ENCODE assay signal across 8 mouse cellular contexts in genomic region chr6:56560474-56560888, GRCm38 (mm10). TPM values are rescaled to one million over a fixed set of nuclear protein-coding genes. Genes with fewer than 3 reads are reported as not detected.
DNase-seq lines count a peak whose midpoint lies in the region; ATAC-seq and TF ChIP-seq lines count a peak whose summit lies in the region.

No protein-coding gene starts in this region.

- H3K36me3 ChIP-seq in kidney, adult 2 months (ENCODE audit: control insufficient read depth, insufficient read depth, low read length): no peaks in the 10 kb centered on the region

- peak; percentile 47 for DNase-seq in adrenal gland, postnatal 25 days
- DNase-seq in adrenal gland, postnatal 36 days: no peak
- peak; percentile 86 for DNase-seq in Muller cell, postnatal 12 days (ENCODE audit: inconsistent ontology term)
- DNase-seq in frontal cortex, postnatal 10 days (ENCODE audit: low spot score in 2 of 2): peak; percentile 26 to 34
- DNase-seq in layer of hippocampus, adult 9-11 months: peak; percentile 41
- DNase-seq in neural tube, embryonic 10.5 days (ENCODE audit: extremely low spot score, low spot score): no peak
- DNase-seq in kidney, adult 2 months: no peak

- no peak for ATAC-seq in megakaryocyte, adult 5-6 weeks (ENCODE audit: poor library complexity, severe bottlenecking)

- no peaks in the 10 kb centered on the region for H3K4me1 ChIP-seq in kidney, adult 2 months (ENCODE audit: control insufficient read depth, insufficient read depth, low read length)

- no peaks in the 10 kb centered on the region; the same call in 1 of the 2 replicates for H3K27me3 ChIP-seq in kidney, adult 2 months (replicated peaks; ENCODE audit: control insufficient read depth, insufficient read depth, low read length)

- TF ChIP-seq CTCF in kidney, adult 2 months (conservative IDR thresholded peaks at IDR 0.05; ENCODE audit: insufficient read depth, insufficient read length, low read depth, low read length): no peak

- H3K4me3 ChIP-seq in kidney, adult 2 months (ENCODE audit: insufficient read depth, low read depth, low read length): no peak overlapping the region

- 79% methylated on average over 2 of the region's 2 CpGs for WGBS in kidney, adult 2 months

- H3K27ac ChIP-seq in kidney, adult 2 months (ENCODE audit: insufficient read depth, low read depth, low read length): no peak overlapping the region

- TF ChIP-seq POLR2A in kidney, adult 2 months (IDR thresholded peaks at IDR 0.05; ENCODE audit: low read depth, low read length): no peak

RNA-seq across cellular contexts. Expression of gene Pde1c, which starts 8.4 kb away (rescaled TPM):
- 0.18 TPM in 1 of 2 replicates, not detected in the other for total RNA-seq in adrenal gland, postnatal 25 days (2021)
- under 1 TPM; 0.13 to 0.23 TPM for total RNA-seq in adrenal gland, postnatal 36 days (2021)
- polyA plus RNA-seq in kidney, adult 2 months (2012; rRNA removed): 0.76 and 0.94 TPM in 2 replicates
- total RNA-seq in megakaryocyte, adult 5-6 weeks (2015): 0.07 TPM in 1 of 2 replicates, not detected in the other
- 0.18 and 0.28 TPM in 2 replicates for total RNA-seq in megakaryocyte, adult 5-6 weeks (2017)

Comparison
In these comparisons a context has a peak if more than half of its experiments do, and no peak if none do; other contexts are left out.
1. DNase-seq: peak in adrenal gland, postnatal 25 days (single experiment), Muller cell, postnatal 12 days (single experiment), frontal cortex, postnatal 10 days (2 of 2) and layer of hippocampus, adult 9-11 months (single experiment); none in adrenal gland, postnatal 36 days (0 of 2), neural tube, embryonic 10.5 days (single experiment) and kidney, adult 2 months (single experiment).